Mouse (Mus musculus) central nervous system, embryonic 18 days (tissue): ENCODE results near the gene Olfr1312. TPM values are rescaled to one million over a fixed set of nuclear protein-coding genes. Genes with fewer than 3 reads are reported as not detected.

ENCODE experiments used
- polyA plus RNA-seq: library from polyadenylated mRNA; depleted of rRNA; stranded (reverse); fragments of >200 nt; gene quantifications from 2 replicates; pipeline ENCODE4 v1.2.3, GENCODE M21; 2012; rRNA removed

Olfr1312 gene
- polyA plus RNA-seq: not detected in 2 replicates

GRCm38 (mm10) chr2:112050138-112050537, at the start of gene Olfr1312:
TSS of gene Olfr1312 (minus strand) at chr2:112050238.

GRCm38 (mm10) chr2:112096681-112097080, 46.6 kb upstream of the Olfr1312 start, which contains the start of gene Olfr1314:
TSS of gene Olfr1314 (minus strand) at chr2:112096781.

DNA sequence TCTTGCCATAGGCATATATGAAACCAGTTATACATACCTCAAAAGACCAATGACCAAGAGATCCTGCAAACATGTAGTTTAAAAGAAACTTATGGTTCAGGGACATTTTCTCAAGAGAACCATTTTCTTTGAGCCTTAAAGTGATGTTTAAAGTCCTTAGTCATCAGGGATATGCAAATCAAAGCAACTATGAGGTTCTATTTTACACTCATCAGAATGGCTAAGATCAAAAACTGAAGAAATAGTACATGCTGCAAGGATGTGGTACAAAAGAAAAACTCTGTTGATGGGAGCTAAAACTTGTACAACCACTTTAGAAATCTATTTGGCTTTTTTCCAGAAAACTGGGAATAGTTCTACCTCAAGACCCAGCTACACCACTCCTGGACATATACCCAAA, 27.7 kb upstream of the Olfr1312 start, which contains the start of gene Olfr1313:
Gene Olfr1313, minus strand, starts transcription at position 101 of the 400 bp plus-strand sequence.

DNA sequence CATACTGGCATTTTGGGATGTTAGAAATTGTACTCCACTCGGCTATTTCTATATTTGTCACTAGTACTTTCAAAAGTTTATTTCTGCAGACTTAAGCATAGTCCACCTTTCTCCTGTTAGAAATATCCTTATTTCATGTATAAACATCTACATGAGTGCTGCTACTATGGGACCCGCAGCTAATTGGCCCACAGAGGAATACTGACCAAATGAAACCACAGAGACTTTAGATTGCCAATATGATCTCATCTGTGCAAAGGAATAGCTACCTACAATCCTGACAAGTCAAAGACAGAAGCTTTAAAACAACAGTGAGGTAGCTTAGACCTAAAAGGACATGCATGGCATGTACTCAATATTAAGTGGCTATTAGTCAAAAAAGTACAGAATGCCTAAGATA, 25.7 kb downstream of the Olfr1312 start, which contains the start of gene Olfr1311:
Gene Olfr1311, minus strand, starts transcription at position 101 of the 400 bp plus-strand sequence.

GRCm38 (mm10) chr2:112012608-112013007, 37.4 kb downstream of the Olfr1312 start, which contains the start of gene Olfr1310:
TSS of gene Olfr1310 (minus strand) at chr2:112012708.

DNA sequence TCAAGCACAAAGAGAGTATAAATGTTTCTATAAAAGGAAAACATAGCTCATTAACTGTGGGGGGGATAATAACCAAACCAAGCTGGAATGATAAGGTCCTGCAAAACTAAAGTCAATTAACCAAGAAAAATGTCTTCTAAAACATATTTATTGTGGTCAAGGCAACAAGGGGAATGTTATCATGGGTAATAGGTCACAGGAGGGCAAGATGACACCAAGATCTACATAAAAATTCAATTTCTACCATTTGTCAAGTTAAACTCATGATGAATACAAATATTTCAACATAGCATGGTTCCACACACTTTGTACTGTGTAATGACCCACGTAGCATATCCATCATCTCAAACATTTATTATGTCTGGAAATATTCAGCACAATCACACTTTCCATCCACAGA, 59.9 kb downstream of the Olfr1312 start, which contains the start of gene Olfr1309:
Gene Olfr1309, minus strand, starts transcription at position 101 of the 400 bp plus-strand sequence.

Other genes with a start within 250 kb of the Olfr1312 start
- not detected in 2 replicates for gene Olfr1303, start 229.9 kb downstream of the Olfr1312 start, polyA plus RNA-seq
- not detected in 2 replicates for gene Olfr1305, start 173.1 kb downstream of the Olfr1312 start, polyA plus RNA-seq
- not detected in 2 replicates for gene Olfr1306, start 134.0 kb downstream of the Olfr1312 start, polyA plus RNA-seq
- not detected in 2 replicates for gene Olfr1307, start 100.8 kb downstream of the Olfr1312 start, polyA plus RNA-seq
- gene Olfr1308, start 85.3 kb downstream of the Olfr1312 start, polyA plus RNA-seq: not detected in 2 replicates
- not detected in 2 replicates for gene Olfr1309, start 60.0 kb downstream of the Olfr1312 start, polyA plus RNA-seq
- gene Olfr1310, start 37.5 kb downstream of the Olfr1312 start, polyA plus RNA-seq: not detected in 2 replicates
- not detected in 2 replicates for gene Olfr1311, start 25.8 kb downstream of the Olfr1312 start, polyA plus RNA-seq
- gene Olfr1313, start 27.6 kb upstream of the Olfr1312 start, polyA plus RNA-seq: not detected in 2 replicates
- 0.05 TPM in 1 of 2 replicates, not detected in the other for gene Olfr1314, start 46.5 kb upstream of the Olfr1312 start, polyA plus RNA-seq
- gene Olfr1315-ps1, start 65.2 kb upstream of the Olfr1312 start, polyA plus RNA-seq: not detected in 2 replicates
- gene Olfr1316, start 84.7 kb upstream of the Olfr1312 start, polyA plus RNA-seq: 0.01 TPM in 1 of 2 replicates, not detected in the other
- not detected in 2 replicates for gene Olfr1317, start 90.1 kb upstream of the Olfr1312 start, polyA plus RNA-seq
- gene Olfr1318, start 104.0 kb upstream of the Olfr1312 start, polyA plus RNA-seq: not detected in 2 replicates
- gene Lpcat4, start 189.2 kb upstream of the Olfr1312 start, polyA plus RNA-seq: 65.1 and 67.0 TPM in 2 replicates
- gene Nutm1, start 209.1 kb upstream of the Olfr1312 start, polyA plus RNA-seq: not detected in 2 replicates
- 162 and 164 TPM in 2 replicates for gene Nop10, start 211.7 kb upstream of the Olfr1312 start, polyA plus RNA-seq
- gene Slc12a6, start 215.6 kb upstream of the Olfr1312 start, polyA plus RNA-seq: 60.9 and 61.4 TPM in 2 replicates
- gene Gm21985, start 216.1 kb upstream of the Olfr1312 start, polyA plus RNA-seq: 0.05 TPM in 1 of 2 replicates, not detected in the other